Mouse (Mus musculus) T-cell, adult 66 days (primary cell): ENCODE results near the gene Paxbp1. TPM values are rescaled to one million over a fixed set of nuclear protein-coding genes. Genes with fewer than 3 reads are reported as not detected.

Experiments
- total RNA-seq, 2 experiments: library from RNA; stranded (reverse); gene quantifications; 3 replicates in 1 of 2; 4 replicates in 1 of 2; pipeline ENCODE4 v1.2.4; 2023

The Paxbp1 gene
- total RNA-seq, result 100 to 1,000 TPM; 135 to 140 TPM

GRCm38 (mm10) chr16:91044270-91045182, at the start of gene Paxbp1:
Paxbp1 (minus strand) TSS chr16:91044543.

DNA sequence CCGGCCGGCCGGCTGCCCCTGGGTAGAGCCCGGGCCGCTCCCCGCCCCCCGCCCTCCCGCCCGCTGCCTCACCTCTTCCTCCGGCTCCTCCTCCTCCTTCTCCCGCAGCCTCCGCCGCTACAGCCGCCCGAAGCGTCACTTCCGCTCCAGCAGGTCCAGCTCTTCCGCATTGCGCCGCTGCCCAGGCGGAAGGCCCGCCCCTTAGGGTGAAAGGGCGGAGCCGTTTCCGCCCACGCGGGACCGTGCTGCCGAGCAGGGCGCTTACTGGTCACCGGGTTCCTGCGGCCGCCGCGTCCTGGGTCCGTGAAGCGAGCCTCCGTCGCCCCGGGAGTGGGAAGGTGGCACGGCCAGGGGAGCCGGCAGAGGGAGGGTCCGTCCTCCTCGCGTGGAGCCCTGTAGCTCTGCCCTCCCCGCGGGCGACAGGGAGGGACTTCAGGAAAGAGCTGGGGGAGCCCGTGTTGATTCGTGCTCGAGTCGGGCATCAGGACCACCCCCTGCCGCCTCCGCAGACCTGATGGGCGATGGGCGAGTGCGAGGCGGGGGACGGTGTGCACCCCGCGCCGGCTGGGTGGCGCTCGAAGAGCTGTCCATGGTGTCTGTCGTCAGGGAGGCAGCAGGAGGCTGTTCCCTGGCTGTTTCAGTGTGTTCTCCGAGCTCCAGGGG, 33.2 kb downstream of the Paxbp1 start, which contains the start of gene Synj1:
Gene Synj1, minus strand, starts transcription at position 288 of the 663 bp plus-strand sequence.

Other genes starting within 250 kb of the Paxbp1 start
- 10 to 100 TPM; 35.4 to 36.6 TPM for gene Urb1, start 234.1 kb downstream of the Paxbp1 start, total RNA-seq
- not detected for gene Eva1c, start 217.8 kb downstream of the Paxbp1 start, total RNA-seq
- gene Cfap298, start 109.4 kb downstream of the Paxbp1 start, total RNA-seq, result 10 to 100 TPM; 14.1 to 20.4 TPM
- 10 to 100 TPM; 69.0 to 84.4 TPM for gene Synj1, start 33.2 kb downstream of the Paxbp1 start, total RNA-seq
- 1 to 10 TPM in 1 of 2 experiments, under 1 TPM in 1; 0.30 to 1.4 TPM for gene 4932438H23Rik, start 50.6 kb upstream of the Paxbp1 start, total RNA-seq
- gene Olig2, start 180.9 kb upstream of the Paxbp1 start, total RNA-seq, result not detected
- not detected for gene Olig1, start 225.2 kb upstream of the Paxbp1 start, total RNA-seq